Mouse (Mus musculus) erythroblast, embryonic 14.5 days (primary cell): ENCODE measurements around the gene Ptprn.

Source experiments
- GATA1 ChIP-seq: IDR thresholded peaks from 2 replicates; pipeline ENCODE4 v1.6.1; 2012; ENCODE audit warnings: low read length, inconsistent platforms, mixed read lengths
- TAL1 ChIP-seq: IDR thresholded peaks from 3 replicates; pipeline ENCODE4 v1.6.1; 2012; ENCODE audit warnings: low read length, inconsistent platforms, mixed read lengths

DNA sequence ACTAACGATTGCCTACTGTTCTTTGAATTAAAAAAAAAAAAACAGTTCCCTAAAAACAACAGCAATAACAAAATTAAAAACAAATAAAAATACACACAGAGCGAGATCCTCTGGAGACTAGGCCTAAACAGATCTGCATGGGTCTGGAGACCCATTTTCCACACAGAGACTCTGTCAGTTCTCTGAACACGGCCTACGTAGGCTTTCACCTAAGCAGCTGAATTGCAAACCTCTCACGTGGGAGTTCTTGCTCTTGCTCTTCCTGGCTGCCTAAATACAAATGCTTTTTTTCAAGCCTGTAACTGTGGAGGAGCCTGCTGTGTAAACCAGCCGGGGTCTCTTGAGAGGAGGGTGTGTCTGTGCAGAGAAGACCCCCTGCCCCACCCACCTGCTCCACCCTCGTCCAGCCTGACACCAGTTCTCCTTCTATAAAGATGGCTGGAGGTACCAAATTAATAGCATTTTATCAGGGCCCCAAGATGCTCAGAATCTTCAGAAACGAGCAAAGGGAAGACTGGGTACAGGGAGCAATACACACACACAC, 25.7 kb upstream of the Ptprn start:
- TF ChIP-seq GATA1 (no peak), TAL1 (no peak)
